Mouse (Mus musculus) layer of hippocampus, adult 18-20 months (tissue): ENCODE measurements around the gene Igf2r. TPM values are rescaled to one million over a fixed set of nuclear protein-coding genes. Genes with fewer than 3 reads are reported as not detected.
A peak's percentile ranks its signal among the peaks of the same experiment; 100 is the strongest.

Source experiments
- DNase-seq, 2 experiments: peaks; one replicate each; pipeline ENCODE4 v3.0.0; 2022; ENCODE audit warnings: low spot score in 2 of 2
- total RNA-seq, 2 experiments: library from RNA; stranded (reverse); gene quantifications; 2 replicates each; pipeline ENCODE4 v1.2.3; 2021

Gene Igf2r
- total RNA-seq, 2 experiments from 2014 or later, result 27.4 to 27.8 TPM

DNA sequence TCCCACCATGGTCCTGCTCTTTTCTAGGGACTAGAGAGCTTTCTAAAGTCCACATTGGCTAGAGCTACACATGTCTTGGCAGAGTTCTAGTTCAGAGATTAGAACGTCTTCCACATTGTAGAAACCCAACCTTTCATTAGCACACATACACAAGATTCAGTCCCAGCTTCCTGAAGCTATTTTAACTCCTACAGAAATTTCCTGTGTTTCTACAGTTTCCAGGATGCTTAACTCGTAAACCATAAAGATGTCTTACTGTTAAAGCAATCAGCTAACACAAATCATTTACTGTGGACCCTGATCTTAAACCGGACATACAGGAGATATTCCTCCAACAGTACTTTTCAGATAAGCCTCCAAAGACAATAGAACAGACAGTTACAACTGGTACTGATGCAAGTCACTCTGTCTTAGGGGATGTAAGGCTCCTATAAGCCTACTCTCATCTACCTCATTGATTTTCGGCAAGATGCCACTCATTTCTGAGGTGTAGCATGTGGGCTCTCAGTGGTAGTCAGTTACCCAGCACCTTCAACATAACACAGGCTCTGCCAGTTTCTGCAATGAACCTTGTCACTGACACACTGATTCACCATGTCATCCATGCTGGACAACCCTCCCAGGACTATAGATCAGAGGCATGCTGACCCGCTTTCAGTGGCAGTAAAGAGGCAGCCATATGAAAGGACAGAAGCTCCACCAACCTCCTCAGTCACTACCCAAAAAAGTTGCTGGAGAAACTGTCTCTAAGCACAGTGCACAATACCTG lies 48.2 kb downstream of the Igf2r start:
- DNase-seq, result no peak

DNA sequence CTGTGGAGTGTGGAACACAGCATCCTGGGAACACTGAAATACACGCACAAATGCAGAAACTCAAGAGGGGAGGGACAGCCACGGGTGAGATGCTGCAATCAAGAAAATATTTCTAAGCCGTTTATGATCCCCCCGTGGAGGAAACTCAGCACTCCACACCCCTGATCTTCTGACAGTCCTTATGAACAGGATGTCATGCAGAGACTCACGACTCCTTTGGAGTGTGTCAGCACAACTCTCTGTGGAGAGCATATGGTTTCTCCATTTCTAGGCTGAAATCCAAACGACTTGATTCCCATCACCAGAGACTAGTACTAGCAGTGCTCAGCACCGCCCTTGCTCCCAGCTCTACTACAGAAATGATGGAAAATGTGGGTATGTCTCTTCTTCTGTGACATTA lies 51.2 kb downstream of the Igf2r start:
- DNase-seq, result peak in 1 of 2 experiments; percentile 64

GRCm38 (mm10) chr17:12717445-12717844 lies 52.0 kb downstream of the Igf2r start:
- no peak for DNase-seq

DNA sequence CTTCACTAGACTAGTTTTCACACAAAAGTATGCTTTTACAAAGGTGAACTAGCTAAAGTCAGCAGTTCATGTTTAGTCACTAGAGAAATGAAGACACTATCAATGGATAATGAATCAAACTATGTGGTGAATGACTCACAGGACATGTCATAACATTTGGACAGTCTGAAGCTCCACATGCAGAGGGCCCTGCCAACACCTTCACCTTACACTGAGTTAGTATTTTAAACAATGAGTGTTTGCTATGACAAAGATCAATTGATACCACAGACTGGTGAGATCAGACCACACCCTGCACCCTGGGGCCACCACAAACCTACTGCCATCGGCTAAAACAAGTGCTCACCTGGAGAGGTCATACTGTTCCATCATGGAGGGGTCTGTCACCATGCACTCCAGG lies 54.4 kb downstream of the Igf2r start:
- no peak for DNase-seq

DNA sequence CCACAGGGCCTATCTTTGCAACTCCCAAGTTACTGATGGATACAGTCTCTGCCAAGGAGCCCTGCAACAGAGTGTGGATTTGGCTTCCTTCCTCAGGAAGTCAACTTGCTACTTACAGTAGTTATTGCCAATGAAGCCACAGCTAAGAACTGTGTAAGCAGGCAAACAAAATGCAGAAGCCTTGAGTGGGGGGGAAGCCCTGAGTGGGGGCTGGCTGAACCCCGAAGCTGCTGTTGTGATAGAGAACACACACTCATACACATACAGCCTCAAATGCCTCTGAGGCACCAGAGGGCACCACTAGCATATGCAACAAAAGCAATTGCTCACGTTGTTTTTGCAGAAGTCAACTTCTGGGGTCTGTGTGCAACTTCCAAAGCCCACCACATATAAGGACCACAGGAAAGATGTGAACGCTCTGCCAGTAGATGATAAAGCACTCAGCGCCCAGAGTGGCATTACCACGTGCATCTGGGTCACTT lies 55.3 kb downstream of the Igf2r start:
- no peak for DNase-seq

DNA sequence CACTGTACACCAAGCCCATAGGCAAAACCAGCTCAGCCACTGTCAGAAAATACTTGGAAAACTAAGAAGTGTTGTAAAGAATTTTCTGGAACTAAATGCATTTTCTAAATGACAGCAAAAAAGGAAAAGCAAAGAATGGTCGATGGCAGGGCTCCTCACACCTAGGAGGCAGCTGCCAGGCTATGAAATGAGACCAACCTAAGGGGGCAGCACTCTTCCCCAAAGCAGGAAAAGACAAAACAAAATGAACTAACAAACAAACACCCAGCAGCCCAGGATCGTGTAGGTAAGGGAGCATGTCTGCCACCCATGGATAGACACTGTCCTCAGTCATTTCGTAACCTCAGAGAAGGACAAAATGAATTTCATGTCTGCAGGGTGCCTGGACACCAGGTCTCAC lies 56.5 kb downstream of the Igf2r start:
- no peak for DNase-seq

GRCm38 (mm10) chr17:12712191-12712590 lies 57.3 kb downstream of the Igf2r start:
- DNase-seq, result no peak

- no peak for DNase-seq
Observed at GRCm38 (mm10) chr17:12710976-12711375, 58.5 kb downstream of the Igf2r start.

DNA sequence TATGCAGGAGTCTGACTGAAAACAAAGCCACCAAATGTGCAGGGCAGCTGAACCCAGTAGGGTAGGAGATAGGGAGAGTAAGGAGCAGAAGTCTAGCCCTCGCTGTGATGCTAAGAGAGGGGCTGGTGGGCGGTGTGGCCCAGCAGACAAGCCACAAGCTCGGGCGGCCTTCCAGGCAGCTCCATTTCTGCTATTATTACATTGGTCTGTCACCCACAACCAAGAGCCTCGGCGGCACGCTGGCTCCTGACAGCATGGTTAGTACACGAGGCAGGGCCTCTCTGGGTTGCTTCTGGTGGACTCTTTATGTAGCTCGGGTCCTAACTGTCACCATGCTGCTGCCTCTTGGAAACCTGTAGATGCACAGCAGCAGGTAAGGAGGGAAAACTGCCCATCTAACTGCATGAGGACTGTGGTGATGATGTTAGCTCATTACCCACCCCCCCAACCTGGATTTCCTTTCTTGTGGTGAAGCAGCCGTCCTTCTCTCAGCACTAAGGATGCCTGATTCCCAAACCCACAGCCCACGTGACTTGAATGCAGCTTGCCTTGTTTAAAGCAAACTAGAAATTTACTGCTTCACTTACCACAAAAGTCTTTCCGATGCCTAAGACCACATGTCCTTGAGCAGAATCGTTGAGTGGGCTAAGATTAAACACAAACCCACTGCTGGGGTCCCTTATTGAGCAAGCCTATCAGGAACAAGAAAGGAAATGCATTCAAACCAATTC lies 59.2 kb downstream of the Igf2r start:
- DNase-seq, result peak in 1 of 2 experiments; percentile 60

DNA sequence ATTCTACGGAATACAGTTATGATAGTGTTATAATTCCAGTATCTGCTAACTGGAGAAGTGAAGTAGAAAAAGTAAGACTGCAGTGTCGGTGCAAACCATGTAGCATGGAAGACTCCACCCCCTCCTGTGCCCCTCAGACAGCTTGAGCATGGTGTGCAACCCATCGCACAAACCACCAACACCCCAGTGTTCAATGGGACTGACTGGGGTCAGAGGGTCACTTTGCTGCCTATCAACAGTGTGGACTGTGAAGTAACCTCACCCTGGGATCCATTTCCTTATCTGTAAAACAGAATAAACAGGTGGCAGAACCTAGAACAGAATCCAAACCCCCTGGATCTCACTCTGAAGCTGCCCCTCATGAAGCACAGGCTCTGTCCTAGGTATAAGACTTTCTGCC lies 61.1 kb downstream of the Igf2r start:
- DNase-seq, result no peak

DNA sequence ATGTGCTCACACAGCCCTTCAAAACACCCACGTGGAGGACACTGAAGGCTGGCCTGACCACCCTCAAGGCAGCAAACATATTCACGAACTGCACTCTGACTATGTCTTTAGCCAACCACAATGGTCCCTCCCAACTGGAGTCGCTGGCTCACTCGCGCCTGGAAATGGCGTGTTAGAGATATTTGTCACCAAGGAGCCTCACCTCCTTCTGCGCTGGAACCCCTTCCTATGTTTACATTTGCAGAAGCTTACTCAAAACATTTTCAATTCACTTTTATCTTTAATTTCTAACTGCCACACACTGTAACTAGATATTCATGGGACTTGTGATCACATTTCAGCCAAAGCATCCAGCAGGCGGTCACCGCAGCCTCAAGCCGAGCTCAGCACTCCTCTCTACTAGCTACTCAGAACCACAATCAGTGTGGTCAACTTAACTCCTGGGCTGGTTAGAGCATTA lies 62.8 kb downstream of the Igf2r start:
- no peak for DNase-seq

GRCm38 (mm10) chr17:12702901-12703300 lies 66.6 kb downstream of the Igf2r start:
- DNase-seq, result no peak

GRCm38 (mm10) chr17:12700373-12700772 lies 69.1 kb downstream of the Igf2r start:
- DNase-seq, result no peak

DNA sequence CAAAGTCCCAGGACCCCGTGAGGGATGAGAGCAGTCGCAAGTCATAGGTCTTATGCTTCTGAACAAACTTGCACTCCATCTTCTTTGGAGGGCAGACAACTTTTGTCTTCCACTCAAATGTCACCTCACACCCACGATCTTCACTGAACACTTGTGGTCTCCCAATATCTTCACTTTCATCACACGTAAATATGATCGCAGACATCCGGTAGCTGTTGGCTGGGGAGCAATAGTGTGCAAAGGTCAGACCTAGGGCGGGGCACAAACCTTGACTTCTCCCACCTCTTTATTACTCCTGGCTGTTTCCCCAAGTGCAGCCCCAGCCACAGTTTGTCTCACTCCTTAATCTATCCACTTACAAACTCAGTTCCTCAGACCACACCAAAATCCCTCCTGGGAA lies 77.6 kb downstream of the Igf2r start:
- no peak for DNase-seq

DNA sequence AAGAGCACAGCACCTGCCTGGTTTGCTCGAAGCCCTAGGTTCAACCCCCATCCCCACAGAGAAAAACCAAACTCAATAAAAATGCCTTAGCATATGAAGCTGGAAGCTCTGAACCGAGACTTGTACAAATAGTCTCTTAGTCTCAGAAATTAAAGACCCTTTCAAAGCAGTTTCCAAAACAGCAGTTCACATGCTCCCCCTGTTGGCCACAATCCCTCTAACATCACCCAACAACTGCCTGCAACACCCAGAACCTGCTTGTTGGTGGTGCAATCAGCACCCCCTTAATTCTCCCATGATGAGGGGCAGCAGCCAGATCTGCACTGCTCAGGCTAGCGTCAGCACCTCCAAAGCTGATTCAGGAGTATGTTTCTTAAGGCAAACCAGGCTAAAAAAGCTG lies 79.9 kb downstream of the Igf2r start:
- DNase-seq, result peak in 1 of 2 experiments; percentile 41

DNA sequence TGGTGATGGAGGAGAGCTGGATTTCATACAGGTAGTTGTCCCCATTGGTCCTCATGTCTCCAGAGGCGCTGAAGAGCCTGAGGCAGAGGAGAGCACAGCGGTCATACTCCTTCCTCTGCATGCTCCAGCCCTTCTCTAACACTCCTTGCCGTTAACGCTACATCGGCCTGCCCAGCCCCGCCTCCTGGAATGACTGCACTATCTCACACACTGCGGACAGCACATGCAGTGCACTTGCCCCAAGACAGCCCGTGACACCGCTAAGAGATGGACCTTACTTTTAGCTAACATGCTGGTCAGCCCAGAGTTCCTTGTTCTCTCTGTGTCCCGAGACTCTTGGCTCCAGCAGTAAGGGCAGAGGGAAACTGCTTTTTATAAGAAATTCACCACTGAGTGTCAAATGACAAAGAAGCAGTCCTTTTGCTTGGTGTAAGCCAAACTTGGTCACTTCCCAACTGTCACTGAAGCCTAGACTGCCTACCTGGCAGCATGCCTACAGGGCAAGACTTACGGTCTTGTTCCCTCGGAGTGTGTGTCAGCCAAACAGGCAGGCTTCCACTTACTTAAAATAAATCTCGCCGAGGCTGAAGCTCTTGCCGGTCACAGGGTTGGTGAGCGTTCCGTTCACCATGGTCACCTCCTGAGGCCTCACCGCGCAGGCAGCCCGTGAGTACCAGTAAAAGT lies 80.9 kb downstream of the Igf2r start:
- peak in 1 of 2 experiments; percentile 31 for DNase-seq

GRCm38 (mm10) chr17:12684928-12685624 lies 84.4 kb downstream of the Igf2r start:
- DNase-seq, result no peak

- no peak for DNase-seq
Observed at GRCm38 (mm10) chr17:12684412-12684811, 85.1 kb downstream of the Igf2r start.

DNA sequence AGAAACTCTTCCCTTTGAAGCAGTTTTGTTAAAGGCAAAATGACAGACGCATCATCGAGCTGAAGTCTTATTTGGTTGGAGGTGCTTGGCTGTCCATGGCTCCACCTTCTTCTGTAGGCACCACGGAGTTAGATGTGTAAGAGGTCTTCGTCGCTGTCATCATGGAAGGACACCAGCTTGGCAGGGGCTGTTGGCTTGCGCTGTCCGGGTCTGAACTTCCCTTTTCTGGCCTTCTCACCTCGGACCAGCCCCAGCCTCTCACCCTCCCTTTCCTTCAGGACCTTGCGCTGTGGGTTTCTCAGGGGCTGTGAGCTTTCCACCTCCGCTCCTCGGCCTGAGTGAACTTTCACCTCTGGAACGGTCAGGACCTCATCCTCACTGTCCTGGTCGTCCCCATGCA lies 85.9 kb downstream of the Igf2r start:
- no peak for DNase-seq

DNA sequence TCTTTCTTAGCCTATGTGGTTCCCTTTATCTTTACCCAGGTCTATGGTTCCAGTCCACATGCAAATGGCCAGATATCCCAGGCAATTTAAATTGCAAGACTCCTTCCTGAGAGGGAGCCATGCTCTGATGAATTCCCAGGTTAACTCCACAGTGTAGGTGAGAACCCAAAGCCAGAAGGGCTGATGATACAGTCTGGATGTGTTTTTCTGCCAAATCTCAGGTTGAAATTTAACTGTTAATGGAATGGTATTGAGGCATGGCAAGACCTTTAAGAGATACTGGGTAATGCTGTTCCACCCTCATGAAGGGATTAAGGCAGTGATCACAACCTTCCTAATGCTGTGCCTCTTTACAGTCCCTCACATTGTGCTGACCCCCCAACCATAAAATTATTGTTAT lies 91.2 kb downstream of the Igf2r start:
- no peak for DNase-seq

DNA sequence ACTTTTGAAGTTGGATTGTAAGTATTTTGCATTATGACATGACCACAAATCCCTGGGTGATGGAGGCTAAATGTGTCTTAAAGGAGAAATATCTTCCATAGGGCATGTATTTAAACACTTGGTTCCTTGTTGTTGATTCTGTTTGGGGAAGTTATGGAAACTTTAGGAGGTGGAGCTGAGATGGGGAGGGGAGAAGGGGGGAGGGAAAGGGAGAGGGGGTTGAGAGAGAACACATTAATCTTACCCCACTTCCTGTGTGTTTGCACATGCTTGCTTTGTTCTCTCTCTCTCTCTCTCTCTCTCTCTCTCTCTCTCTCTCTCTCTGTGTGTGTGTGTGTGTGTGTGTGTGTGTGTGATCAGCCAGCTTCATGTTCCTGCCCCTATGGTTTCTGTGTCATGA lies 92.3 kb downstream of the Igf2r start:
- no peak for DNase-seq
